Mouse (Mus musculus) MEL (cell line): ENCODE data around the gene Glra1. TPM values are rescaled to one million over a fixed set of nuclear protein-coding genes. Genes with fewer than 3 reads are reported as not detected.

Source experiments
- DNase-seq: peaks from one replicate; pipeline ENCODE4 v3.0.0; 2011; ENCODE audit warnings: low read depth, low spot score
- H3K27ac ChIP-seq: 2 replicates; pipeline ENCODE4 v1.5.1; 2012; ENCODE audit warnings: low read depth, mild to moderate bottlenecking, control low read depth, low read length, moderate library complexity; ENCODE audit not compliant: control insufficient read depth
- H3K27me3 ChIP-seq, 2 experiments: fragments of 150-350 bp in 1 of 2; sonication (generic) in 1 of 2; 2 replicates each; pipeline ENCODE4 v1.6.1; 2012; ENCODE audit warnings: low read length in 2 of 2, mild to moderate bottlenecking in 2 of 2, improper control_type of control experiment in 1 of 2, moderate library complexity in 1 of 2; ENCODE audit not compliant: insufficient read depth in 2 of 2, control insufficient read depth in 1 of 2
- H3K36me3 ChIP-seq, 2 experiments: 2 replicates each; pipeline ENCODE4 v1.6.1; 2012 to 2014; ENCODE audit warnings: low read length in 2 of 2, improper control_type of control experiment in 1 of 2, inconsistent platforms in 1 of 2, mild to moderate bottlenecking in 1 of 2; ENCODE audit not compliant: insufficient read depth in 2 of 2, control insufficient read depth in 1 of 2
- H3K4me1 ChIP-seq, 2 experiments: fragments of 150-350 bp in 1 of 2; sonication (generic) in 1 of 2; 2 replicates each; pipeline ENCODE4 v1.6.1; 2012; ENCODE audit warnings: low read length in 2 of 2, improper control_type of control experiment in 1 of 2, mild to moderate bottlenecking in 1 of 2; ENCODE audit not compliant: insufficient read depth in 2 of 2, control insufficient read depth in 1 of 2
- H3K4me3 ChIP-seq, 2 experiments: fragments of 150-350 bp in 1 of 2; sonication (generic) in 1 of 2; 2 replicates each; pipeline ENCODE4 v1.5.1; 2012; ENCODE audit warnings: low read depth in 2 of 2, low read length in 2 of 2, mild to moderate bottlenecking in 2 of 2, moderate library complexity in 2 of 2, control low read depth in 1 of 2, improper control_type of control experiment in 1 of 2; ENCODE audit not compliant: control insufficient read depth in 1 of 2, insufficient read depth in 1 of 2
- H3K79me2 ChIP-seq: 2 replicates; pipeline ENCODE4 v1.6.1; 2012; ENCODE audit warnings: mild to moderate bottlenecking, low read length, moderate library complexity; ENCODE audit not compliant: control insufficient read depth, poor library complexity, insufficient read depth
- H3K9ac ChIP-seq: 2 replicates; pipeline ENCODE4 v1.6.1; 2012; ENCODE audit warnings: low read depth, mild to moderate bottlenecking, control low read depth, low read length, moderate library complexity; ENCODE audit not compliant: control insufficient read depth, poor library complexity, severe bottlenecking
- H3K9me3 ChIP-seq: fragments of 150-350 bp; sonication (generic); replicated peaks from 2 replicates; pipeline ENCODE4 v1.6.1; 2012; ENCODE audit warnings: mild to moderate bottlenecking, low read length, improper control_type of control experiment, moderate library complexity; ENCODE audit not compliant: insufficient read depth
- E2F4 ChIP-seq: IDR thresholded peaks from 2 replicates; pipeline ENCODE4 v1.6.1; 2011; ENCODE audit warnings: low read depth, low read length, improper control_type of control experiment, borderline replicate concordance
- EP300 ChIP-seq, 2 experiments: IDR thresholded peaks; 2 replicates each; pipeline ENCODE4 v1.6.1; 2011; ENCODE audit warnings: improper control_type of control experiment in 2 of 2, low read length in 2 of 2, low read depth in 1 of 2, mild to moderate bottlenecking in 1 of 2
- HCFC1 ChIP-seq: IDR thresholded peaks from 2 replicates; pipeline ENCODE4 v1.6.1; 2012; ENCODE audit warnings: low read depth, mild to moderate bottlenecking, inconsistent platforms, low read length, improper control_type of control experiment, moderate library complexity
- JUND ChIP-seq: IDR thresholded peaks from 2 replicates; pipeline ENCODE4 v1.6.1; 2011; ENCODE audit warnings: low read depth, mild to moderate bottlenecking, improper control_type of control experiment, low read length
- KAT2A ChIP-seq: conservative IDR thresholded peaks from 2 replicates; pipeline ENCODE4 v1.6.1; 2012; ENCODE audit warnings: low read depth, low read length, improper control_type of control experiment, inconsistent platforms
- SIN3A ChIP-seq: IDR thresholded peaks from 2 replicates; pipeline ENCODE4 v1.6.1; 2012; ENCODE audit warnings: low read length, improper control_type of control experiment, inconsistent platforms
- TAL1 ChIP-seq: IDR thresholded peaks from 2 replicates; pipeline ENCODE4 v1.6.1; 2012; ENCODE audit warnings: mild to moderate bottlenecking, inconsistent platforms, low read length, moderate library complexity, mixed read lengths
- USF2 ChIP-seq, 2 experiments: IDR thresholded peaks; 2 replicates each; pipeline ENCODE4 v1.6.1; 2011 to 2012; ENCODE audit warnings: improper control_type of control experiment in 2 of 2, low read length in 2 of 2, borderline replicate concordance in 1 of 2, inconsistent platforms in 1 of 2, low read depth in 1 of 2, mild to moderate bottlenecking in 1 of 2; ENCODE audit not compliant: insufficient read depth in 1 of 2
- ZC3H11A ChIP-seq: IDR thresholded peaks from 2 replicates; pipeline ENCODE4 v1.6.1; 2012; ENCODE audit warnings: low read depth, mild to moderate bottlenecking, inconsistent platforms, low read length, improper control_type of control experiment
- polyA plus RNA-seq, 2 experiments: library from polyadenylated mRNA; stranded (reverse) in 1 of 2; unstranded in 1 of 2; fragments of >175 nt in 1 of 2; fragments of >200 nt in 1 of 2; gene quantifications; 2 replicates each; pipeline versions ENCODE4 v1.2.1 to v1.2.4; 2012; ENCODE audit warnings: low replicate concordance in 2 of 2, low read depth in 1 of 2; ENCODE audit not compliant: insufficient read length in 2 of 2, insufficient read depth in 1 of 2, missing spikeins in 1 of 2
- total RNA-seq: library from RNA; depleted of rRNA; stranded (reverse); fragments of 300-350 nt; gene quantifications from 2 replicates; pipeline ENCODE4 v1.2.3, GENCODE M21; 2012; rRNA removed

Glra1 gene
- total and polyA plus RNA-seq, 3 experiments, result not detected

GRCm38 (mm10) chr11:55464707-55465106 is 143.3 kb downstream of the Glra1 start:
- Histone ChIP-seq H3K36me3 (peaks cover 0 to 15% of the 10 kb centered on the region in 2 experiments; a peak in 2 of 4 replicates), H3K27ac (no peak overlapping the region), H3K4me3 (no peak overlapping the region), H3K4me1 (peaks cover 5 to 23% of the 10 kb centered on the region in 2 experiments), H3K27me3 (no peaks in the 10 kb centered on the region), H3K9me3 (no peaks in the 10 kb centered on the region), H3K9ac (no peak overlapping the region), H3K79me2 (peaks cover 24% of the 10 kb centered on the region)
- no peak for TF ChIP-seq EP300 (IDR thresholded peaks at IDR 0.05; ENCODE audit: low read depth in 1 of 2, low read length in 2 of 2)
- no peak for TF ChIP-seq SIN3A
- no peak for TF ChIP-seq E2F4
- no peak for TF ChIP-seq USF2 (IDR thresholded peaks at IDR 0.05; ENCODE audit: borderline replicate concordance in 1 of 2, insufficient read depth in 1 of 2, low read depth in 1 of 2, low read length in 2 of 2)
- no peak for TF ChIP-seq JUND
- TF ChIP-seq ZC3H11A, result no peak
- TF ChIP-seq TAL1, result no peak
- TF ChIP-seq HCFC1, result no peak
- no peak for TF ChIP-seq KAT2A
- DNase-seq, result no peak

Other genes starting within 250 kb of the Glra1 start
- not detected in 2 replicates for gene Sparc, start 185.0 kb downstream of the Glra1 start, total RNA-seq
- gene Sparc, start 185.0 kb downstream of the Glra1 start, polyA plus RNA-seq, result not detected
- gene Atox1, start 147.0 kb downstream of the Glra1 start, total RNA-seq, result 340 and 365 TPM in 2 replicates
- gene Atox1, start 147.0 kb downstream of the Glra1 start, polyA plus RNA-seq, result 100 to 1,000 TPM in 1 of 2 experiments, not detected in 1; 258 TPM
- 314 TPM in 2 replicates for gene G3bp1, start 138.5 kb downstream of the Glra1 start, total RNA-seq
- 100 to 1,000 TPM; 129 to 246 TPM for gene G3bp1, start 138.5 kb downstream of the Glra1 start, polyA plus RNA-seq